Mouse (Mus musculus) lung, postnatal 0 days (tissue): Measurements from ENCODE around the gene Ppp2r3a.

Experiments
- CTCF ChIP-seq: IDR thresholded peaks from 2 replicates; pipeline ENCODE4 v1.5.1; 2016; ENCODE audit warnings: antibody characterized with exemption, mild to moderate bottlenecking
- EP300 ChIP-seq: IDR thresholded peaks from 2 replicates; pipeline ENCODE4 v1.6.1; 2016; ENCODE audit warnings: antibody characterized with exemption, mild to moderate bottlenecking, control low read depth

DNA sequence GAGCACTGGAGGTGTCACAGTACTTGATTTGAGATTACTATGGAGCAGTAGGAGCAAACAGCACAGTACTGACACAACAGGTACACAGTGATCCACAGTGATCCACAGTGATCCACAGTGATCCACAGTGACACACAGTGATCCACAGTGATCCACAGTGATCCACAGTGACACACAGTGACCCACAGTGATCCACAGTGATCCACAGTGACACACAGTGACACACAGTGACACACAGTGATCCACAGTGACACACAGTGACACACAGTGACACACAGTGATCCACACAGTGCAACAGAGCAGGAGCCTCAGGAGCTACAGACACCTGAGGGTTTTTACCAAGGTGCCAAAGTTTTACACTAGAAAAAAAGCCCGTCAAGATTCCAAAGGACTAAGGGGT lies 154.1 kb downstream of the Ppp2r3a start:
- no peak for TF ChIP-seq EP300
- no peak for TF ChIP-seq CTCF
